Mouse (Mus musculus) liver, embryonic 14.5 days (tissue): ENCODE results near the gene Krt12. TPM values are rescaled to one million over a fixed set of nuclear protein-coding genes. Genes with fewer than 3 reads are reported as not detected.

Experiments
- ATAC-seq: fragments of 200-750 bp; cut with Nextera tagmentation; 2 replicates; pipeline ENCODE4 v1.8.0; 2017; ENCODE audit warnings: moderate number of reproducible peaks, mild to moderate bottlenecking, moderate library complexity; ENCODE audit not compliant: insufficient read depth
- DNase-seq, 3 experiments: peaks; one replicate each; pipeline ENCODE4 v3.0.0-alpha.2; 2012 to 2013; ENCODE audit warnings: low read depth in 3 of 3, low spot score in 3 of 3
- H3K27ac ChIP-seq: fragments of 300-500 bp; sonication (generic); 2 replicates; pipeline ENCODE4 v1.5.1; 2014; ENCODE audit warnings: moderate library complexity, mild to moderate bottlenecking, control low read depth, inconsistent platforms
- H3K27me3 ChIP-seq: fragments of 300-500 bp; sonication (generic); 2 replicates; pipeline ENCODE4 v1.6.1; 2014; ENCODE audit warnings: mild to moderate bottlenecking, low read length, moderate library complexity; ENCODE audit not compliant: control insufficient read depth, insufficient read depth
- H3K36me3 ChIP-seq: fragments of 300-500 bp; sonication (generic); replicated peaks from 2 replicates; pipeline ENCODE4 v1.6.1; 2014; ENCODE audit warnings: low read depth; ENCODE audit not compliant: control insufficient read depth, insufficient read depth
- H3K4me1 ChIP-seq, 2 experiments: fragments of 200-500 bp in 1 of 2; fragments of 300-500 bp in 1 of 2; sonication (generic) in 1 of 2; replicated peaks; 2 replicates each; pipeline ENCODE4 v1.6.1; 2012 to 2014; ENCODE audit warnings: antibody characterized with exemption in 1 of 2, inconsistent platforms in 1 of 2, low read length in 1 of 2; ENCODE audit not compliant: control insufficient read depth in 2 of 2, insufficient read depth in 2 of 2
- H3K4me2 ChIP-seq: fragments of 300-500 bp; sonication (generic); 2 replicates; pipeline ENCODE4 v1.6.1; 2014; ENCODE audit warnings: low read depth, mild to moderate bottlenecking, control low read depth, moderate library complexity
- H3K4me3 ChIP-seq, 2 experiments: fragments of 200-500 bp in 1 of 2; fragments of 300-500 bp in 1 of 2; sonication (generic) in 1 of 2; 2 replicates each; pipeline ENCODE4 v1.5.1; 2012 to 2014; ENCODE audit warnings: low read depth in 2 of 2, low read length in 2 of 2, mild to moderate bottlenecking in 2 of 2, control low read depth in 1 of 2, inconsistent platforms in 1 of 2, moderate library complexity in 1 of 2; ENCODE audit not compliant: insufficient read depth in 1 of 2
- H3K9ac ChIP-seq: fragments of 300-500 bp; sonication (generic); replicated peaks from 2 replicates; pipeline ENCODE4 v1.6.1; 2014; ENCODE audit warnings: mild to moderate bottlenecking, control low read depth, moderate library complexity
- H3K9me3 ChIP-seq: fragments of 300-500 bp; sonication (generic); 2 replicates; pipeline ENCODE4 v1.6.1; 2016; ENCODE audit warnings: low read length, mixed read lengths; ENCODE audit not compliant: control insufficient read depth
- CTCF ChIP-seq: IDR thresholded peaks from 2 replicates; pipeline ENCODE4 v1.5.1; 2016; ENCODE audit warnings: antibody characterized with exemption, low read depth, control low read depth
- EP300 ChIP-seq: IDR thresholded peaks from 2 replicates; pipeline ENCODE4 v1.6.1; 2016; ENCODE audit warnings: antibody characterized with exemption, low read depth
- WGBS: fragments of 180-500 bp; shearing (Covaris S2); extraction: QIAGEN DNeasy Blood & Tissue Kit; methylation state at CpG from one replicate; pipeline ENCODE4 v1.1.7; 2014; ENCODE audit not compliant: insufficient replicate concordance; 5-methylcytosine and 5-hydroxymethylcytosine counted together
- polyA plus RNA-seq, 2 experiments: library from polyadenylated mRNA; depleted of rRNA in 1 of 2; stranded (reverse) in 1 of 2; unstranded in 1 of 2; fragments of >200 nt; fragmentation: Nextera tagmentation in 1 of 2; extraction: Ambion mirVana in 1 of 2; gene quantifications; 2 replicates each; pipeline versions ENCODE4 v1.2.1 to v1.2.3; 2012 to 2014

Gene Krt12
- polyA plus RNA-seq, 2 experiments: not detected

GRCm38 (mm10) chr11:99413247-99413646 lies 8.8 kb downstream of the Krt12 start:
- H3K4me1 ChIP-seq: no peaks in the 10 kb centered on the region
- no peak for ATAC-seq
- WGBS: 18% methylated on average over 6 of the region's 6 CpGs
- H3K9me3 ChIP-seq: no peaks in the 10 kb centered on the region
- H3K4me3 ChIP-seq: no peak overlapping the region
- no peak overlapping the region for H3K9ac ChIP-seq
- peak in 2 of 3 experiments; percentile 1 to 2 for DNase-seq
- H3K4me2 ChIP-seq: no peak overlapping the region
- no peaks in the 10 kb centered on the region for H3K27me3 ChIP-seq
- no peak for TF ChIP-seq EP300
- peak; percentile 53; the same call in 1 of the 2 replicates for TF ChIP-seq CTCF
- H3K27ac ChIP-seq: no peak overlapping the region
- H3K36me3 ChIP-seq: no peaks in the 10 kb centered on the region

- DNase-seq (no peak), ATAC-seq (no peak)
- no peak overlapping the region for H3K9ac ChIP-seq
- no peaks in the 10 kb centered on the region for H3K36me3 ChIP-seq
- TF ChIP-seq CTCF (no peak), EP300 (no peak)
- no peak overlapping the region for H3K4me3 ChIP-seq
- WGBS: 58% methylated on average over 10 of the region's 10 CpGs
- no peaks in the 10 kb centered on the region for H3K9me3 ChIP-seq
- H3K27me3 ChIP-seq: no peaks in the 10 kb centered on the region
- H3K27ac ChIP-seq: no peak overlapping the region
- no peaks in the 10 kb centered on the region for H3K4me1 ChIP-seq
- H3K4me2 ChIP-seq: no peak overlapping the region
Observed at GRCm38 (mm10) chr11:99406186-99406585, 15.9 kb downstream of the Krt12 start.

- H3K4me2 ChIP-seq: no peak overlapping the region
- DNase-seq (no peak), ATAC-seq (no peak)
- 67% methylated on average over 13 of the region's 13 CpGs for WGBS
- H3K9ac ChIP-seq: no peak overlapping the region
- H3K27me3 ChIP-seq: no peaks in the 10 kb centered on the region
- H3K36me3 ChIP-seq: no peaks in the 10 kb centered on the region
- TF ChIP-seq EP300: no peak
- TF ChIP-seq CTCF: no peak
- H3K4me3 ChIP-seq: no peak overlapping the region
- no peaks in the 10 kb centered on the region for H3K9me3 ChIP-seq
- H3K27ac ChIP-seq: no peak overlapping the region
- H3K4me1 ChIP-seq: no peaks in the 10 kb centered on the region
Observed at GRCm38 (mm10) chr11:99399956-99400549, 22.0 kb downstream of the Krt12 start.

GRCm38 (mm10) chr11:99398832-99399231 lies 23.2 kb downstream of the Krt12 start:
- no peak for ATAC-seq

GRCm38 (mm10) chr11:99398084-99398483 lies 24.0 kb downstream of the Krt12 start:
- ATAC-seq (no peak), DNase-seq (no peak)
- Histone ChIP-seq H3K4me3 (no peak overlapping the region), H3K4me2 (no peak overlapping the region), H3K9me3 (no peaks in the 10 kb centered on the region), H3K4me1 (no peaks in the 10 kb centered on the region), H3K36me3 (no peaks in the 10 kb centered on the region), H3K27ac (no peak overlapping the region), H3K27me3 (no peaks in the 10 kb centered on the region), H3K9ac (no peak overlapping the region)
- no peak for TF ChIP-seq CTCF
- no peak for TF ChIP-seq EP300
- WGBS: 35% methylated on average over 3 of the region's 3 CpGs

More at GRCm38 (mm10) chr11:99398832-99399231, 23.2 kb downstream of the Krt12 start:
- Histone ChIP-seq H3K4me1 (no peaks in the 10 kb centered on the region), H3K27ac (no peak overlapping the region), H3K9me3 (no peaks in the 10 kb centered on the region), H3K27me3 (no peaks in the 10 kb centered on the region), H3K4me2 (no peak overlapping the region), H3K9ac (no peak overlapping the region), H3K36me3 (no peaks in the 10 kb centered on the region), H3K4me3 (no peak overlapping the region)
- TF ChIP-seq CTCF (no peak), EP300 (no peak)
- no peak for DNase-seq
- WGBS: 32% methylated on average over 8 of the region's 8 CpGs
